Comparison of ENCODE assay signal across 8 mouse cellular contexts in the genomic region with DNA sequence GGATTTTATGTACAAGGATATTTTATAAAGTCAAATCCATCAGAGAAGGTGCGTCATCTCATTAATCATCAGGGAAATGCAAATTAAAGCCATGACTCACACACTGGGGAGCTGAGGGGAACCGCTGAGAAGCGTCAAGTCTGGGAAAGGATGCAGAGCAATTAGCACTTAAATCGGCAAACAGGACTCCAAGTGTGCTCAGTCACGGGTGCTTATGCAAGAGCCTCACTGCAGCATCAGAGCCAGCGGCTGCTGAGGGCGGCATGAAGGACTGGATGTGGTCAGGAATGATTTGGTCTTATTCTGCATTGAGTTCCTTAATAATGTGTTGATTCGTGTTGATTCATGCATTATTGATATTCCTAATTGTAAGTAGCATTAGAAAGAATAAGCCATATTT.
DNase-seq lines count a peak whose midpoint lies in the region; ATAC-seq and TF ChIP-seq lines count a peak whose summit lies in the region.

No protein-coding gene starts in this region.

- 17% methylated on average over 8 of the region's 8 CpGs for WGBS in embryonic facial prominence, embryonic 13.5 days
- WGBS in hindbrain, embryonic 12.5 days: 7% methylated on average over 8 of the region's 8 CpGs
- WGBS in liver, embryonic 13.5 days (ENCODE audit: insufficient replicate concordance): 19% methylated on average over 8 of the region's 8 CpGs

- no peak overlapping the region for H3K27ac ChIP-seq in ES-E14 (ENCODE audit: insufficient read depth, low read depth, low read length, poor library complexity, severe bottlenecking)
- H3K27ac ChIP-seq in embryonic facial prominence, embryonic 13.5 days: 0 out of 2 replicates have a peak overlapping the region, but pooled peaks have one; percentile 39
- H3K27ac ChIP-seq in hindbrain, embryonic 12.5 days: peak overlapping the region; percentile 87
- H3K27ac ChIP-seq in liver, embryonic 13.5 days: peak overlapping the region; percentile 91

- DNase-seq in ES-E14 (ENCODE audit: low read depth, low spot score): peak; percentile 21
- DNase-seq in ZHBTc4 (ENCODE audit: low read depth, low spot score): peak; percentile 54
- DNase-seq in liver, embryonic 13.5 days: peak; percentile 17
- DNase-seq in right cerebral cortex, postnatal 36 days (ENCODE audit: low spot score in 2 of 2): peak; percentile 65 to 81
- no peak for DNase-seq in kidney, postnatal 4 days
- no peak for DNase-seq in T-cell, adult 2 months (ENCODE audit: low spot score)

- H3K27me3 ChIP-seq in embryonic facial prominence, embryonic 13.5 days: no peaks in the 10 kb centered on the region
- H3K27me3 ChIP-seq in hindbrain, embryonic 12.5 days: no peaks in the 10 kb centered on the region
- H3K27me3 ChIP-seq in liver, embryonic 13.5 days: no peaks in the 10 kb centered on the region

- no peaks in the 10 kb centered on the region; the same call in 1 of the 2 replicates for H3K36me3 ChIP-seq in ES-E14 (ENCODE audit: control insufficient read depth, insufficient read depth, low read length, poor library complexity, severe bottlenecking)
- H3K36me3 ChIP-seq in embryonic facial prominence, embryonic 13.5 days: peaks cover 39% of the 10 kb centered on the region
- H3K36me3 ChIP-seq in hindbrain, embryonic 12.5 days: peaks cover 6% of the 10 kb centered on the region
- H3K36me3 ChIP-seq in liver, embryonic 13.5 days: peaks cover 6% of the 10 kb centered on the region

- in situ Hi-C loops in ES-E14 (cut with MboI; ENCODE audit: low sequenced_read_pairs in 2 of 2, unreplicated experiment in 2 of 2): no loop called here

- no peaks in the 10 kb centered on the region for H3K9me3 ChIP-seq in ES-E14 (ENCODE audit: control insufficient read depth, insufficient read depth, low read depth, low read length)
- H3K9me3 ChIP-seq in embryonic facial prominence, embryonic 13.5 days: no peaks in the 10 kb centered on the region
- H3K9me3 ChIP-seq in hindbrain, embryonic 12.5 days (replicated peaks): no peaks in the 10 kb centered on the region
- H3K9me3 ChIP-seq in liver, embryonic 13.5 days (replicated peaks): 0 out of 2 replicates have a peak, but pooled peaks cover 2% of the 10 kb centered on the region

- no peak for ATAC-seq in embryonic facial prominence, embryonic 13.5 days (ENCODE audit: insufficient number of reproducible peaks, insufficient read depth, low FRiP score, low TSS enrichment, low read depth)
- ATAC-seq in hindbrain, embryonic 12.5 days (ENCODE audit: low FRiP score): peak; percentile 84
- ATAC-seq in liver, embryonic 13.5 days (ENCODE audit: low read depth): peak; percentile 25

- peak overlapping the region; percentile 31 for H3K4me2 ChIP-seq in embryonic facial prominence, embryonic 13.5 days
- peak overlapping the region; percentile 40 for H3K4me2 ChIP-seq in hindbrain, embryonic 12.5 days (replicated peaks)
- peak overlapping the region; percentile 65 for H3K4me2 ChIP-seq in liver, embryonic 13.5 days

- H3K9ac ChIP-seq in ES-E14 (ENCODE audit: insufficient read depth, low read depth, low read length, poor library complexity, severe bottlenecking): no peak overlapping the region
- H3K9ac ChIP-seq in embryonic facial prominence, embryonic 13.5 days: no peak overlapping the region
- no peak overlapping the region for H3K9ac ChIP-seq in hindbrain, embryonic 12.5 days
- H3K9ac ChIP-seq in liver, embryonic 13.5 days: peak overlapping the region; percentile 60; the same call in 1 of the 2 replicates

- peaks cover 0 to 18% of the 10 kb centered on the region in 2 experiments; a peak in 3 of 4 replicates for H3K4me1 ChIP-seq in ES-E14 (ENCODE audit: control insufficient read depth in 2 of 2, insufficient read depth in 2 of 2, low read length in 2 of 2, poor library complexity in 1 of 2)
- H3K4me1 ChIP-seq in embryonic facial prominence, embryonic 13.5 days: peaks cover 11% of the 10 kb centered on the region
- peaks cover 18% of the 10 kb centered on the region for H3K4me1 ChIP-seq in hindbrain, embryonic 12.5 days
- H3K4me1 ChIP-seq in liver, embryonic 13.5 days (replicated peaks): peaks cover 55% of the 10 kb centered on the region

- H3K4me3 ChIP-seq in ES-E14 (ENCODE audit: insufficient read depth in 1 of 2, low read depth in 1 of 2, low read length in 2 of 2, poor library complexity in 1 of 2, severe bottlenecking in 1 of 2): no peak overlapping the region
- no peak overlapping the region for H3K4me3 ChIP-seq in embryonic facial prominence, embryonic 13.5 days
- H3K4me3 ChIP-seq in hindbrain, embryonic 12.5 days: no peak overlapping the region
- peak overlapping the region; percentile 40 for H3K4me3 ChIP-seq in liver, embryonic 13.5 days (replicated peaks)

TF ChIP-seq in ES-E14, 5 proteins besides CTCF, POLR2A, EP300 and RAD21:
- no peak for TF ChIP-seq MAFK (IDR thresholded peaks at IDR 0.05; ENCODE audit: insufficient read depth, low read depth, low read length)
- TF ChIP-seq HCFC1 (IDR thresholded peaks at IDR 0.05; ENCODE audit: borderline replicate concordance, insufficient read depth, low read length): no peak
- no peak for TF ChIP-seq ZC3H11A (IDR thresholded peaks at IDR 0.05; ENCODE audit: borderline replicate concordance, low read depth, low read length)
- no peak for TF ChIP-seq ZNF384 (IDR thresholded peaks at IDR 0.05; ENCODE audit: low read depth, low read length)
- TF ChIP-seq CHD2 (IDR thresholded peaks at IDR 0.05; ENCODE audit: low read depth, low read length): no peak
TF ChIP-seq in ES-E14: peak in this region for 0.

Comparison
In these comparisons a context has a peak if more than half of its experiments do, and no peak if none do; other contexts are left out.
1. DNase-seq: peak in ES-E14 (single experiment), ZHBTc4 (single experiment), liver, embryonic 13.5 days (single experiment) and right cerebral cortex, postnatal 36 days (2 of 2); none in kidney, postnatal 4 days (0 of 2) and T-cell, adult 2 months (single experiment).
2. Peak in every context shown above with its lines, with median percentiles within 50 percentile points of each other: H3K4me2 ChIP-seq.